Mouse (Mus musculus): ENCODE results near the gene Ccl17. TPM values are rescaled to one million over a fixed set of nuclear protein-coding genes. Genes with fewer than 3 reads are reported as not detected.
"Not testable (repeated sequence)": the region's sequence is repeated elsewhere in the genome, so short reads cannot be mapped to it uniquely, and the experiment has no call there.

Gene Ccl17
- polyA plus RNA-seq, 1 experiment from 2014 or later: not detected

DNA sequence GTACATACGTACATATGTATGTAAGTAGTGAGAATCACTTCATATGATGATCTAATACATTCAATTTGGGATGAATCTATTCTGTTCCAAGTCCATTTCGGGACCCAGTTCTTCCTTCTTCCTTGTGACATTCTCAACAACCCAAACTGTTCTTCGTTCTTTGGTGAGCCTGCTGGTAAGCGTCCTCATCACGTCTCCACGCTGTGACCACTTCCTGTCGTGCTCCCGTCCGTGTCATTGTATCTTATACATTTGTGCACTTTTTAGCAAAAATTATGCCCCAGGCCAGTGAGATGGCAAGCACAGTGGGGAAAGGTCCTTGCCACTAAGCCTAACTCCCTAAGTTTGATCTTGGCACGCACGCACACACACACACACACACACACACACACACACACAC is 7.7 kb downstream of the Ccl17 start:
- Histone ChIP-seq H3K4me3 (ENCODE audit: low read length) (no peak overlapping the region), H3K9ac (ENCODE audit: low read depth, low read length) (no peak overlapping the region), H3K27ac (ENCODE audit: low read depth, low read length) (no peak overlapping the region), H3K4me1 (ENCODE audit: control insufficient read depth, insufficient read depth, low read length) (peaks cover 6% of the 10 kb centered on the region; the same call in 1 of the 2 replicates), H3K4me2 (replicated peaks; ENCODE audit: low read depth, low read length) (no peak overlapping the region), H3K9me3 (ENCODE audit: control insufficient read depth, low read length) (no peaks in the 10 kb centered on the region), H3K36me3 (ENCODE audit: control insufficient read depth, insufficient read depth, low read length) (peaks cover 14% of the 10 kb centered on the region), H3K27me3 (ENCODE audit: control insufficient read depth, insufficient read depth, low read length) (no peaks in the 10 kb centered on the region)
- WGBS: 87% methylated on average over 11 of the region's 11 CpGs
- no peak for ATAC-seq (ENCODE audit: low FRiP score, low TSS enrichment)

DNA sequence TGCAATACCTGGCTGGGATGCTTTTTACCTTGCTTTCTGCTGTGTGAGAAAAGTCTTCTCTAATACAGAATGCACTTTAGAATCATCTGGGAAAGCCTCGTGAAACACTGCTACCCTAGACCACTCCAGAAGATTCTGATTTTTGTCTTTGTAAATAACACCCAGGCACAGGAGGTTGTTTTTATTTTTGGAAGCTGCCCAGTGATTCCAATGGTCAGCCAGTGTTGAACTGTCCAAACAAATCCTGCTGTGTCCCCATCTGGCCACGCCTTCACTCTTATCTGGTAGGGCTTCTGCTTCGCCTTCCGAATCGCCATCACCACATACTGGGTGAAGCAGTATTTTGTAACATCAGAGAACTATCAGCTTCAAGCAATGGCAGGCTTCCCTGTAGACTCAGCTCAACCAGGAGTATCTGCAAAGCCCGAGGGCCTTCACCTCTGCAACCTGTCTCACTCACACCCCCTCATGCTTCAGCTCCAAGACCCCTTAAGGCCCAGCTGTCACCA is 9.5 kb downstream of the Ccl17 start:
- Histone ChIP-seq H3K9ac (ENCODE audit: low read depth, low read length) (no peak overlapping the region), H3K4me2 (replicated peaks; ENCODE audit: low read depth, low read length) (no peak overlapping the region), H3K9me3 (ENCODE audit: control insufficient read depth, low read length) (no peaks in the 10 kb centered on the region), H3K4me1 (ENCODE audit: control insufficient read depth, insufficient read depth, low read length) (peaks cover 11% of the 10 kb centered on the region; the same call in 1 of the 2 replicates), H3K27ac (ENCODE audit: low read depth, low read length) (no peak overlapping the region), H3K4me3 (ENCODE audit: low read length) (no peak overlapping the region), H3K27me3 (ENCODE audit: control insufficient read depth, insufficient read depth, low read length) (no peaks in the 10 kb centered on the region), H3K36me3 (ENCODE audit: control insufficient read depth, insufficient read depth, low read length) (peaks cover 30% of the 10 kb centered on the region)
- ATAC-seq (ENCODE audit: low FRiP score, low TSS enrichment): no peak
- WGBS: 89% methylated on average over 6 of the region's 6 CpGs

DNA sequence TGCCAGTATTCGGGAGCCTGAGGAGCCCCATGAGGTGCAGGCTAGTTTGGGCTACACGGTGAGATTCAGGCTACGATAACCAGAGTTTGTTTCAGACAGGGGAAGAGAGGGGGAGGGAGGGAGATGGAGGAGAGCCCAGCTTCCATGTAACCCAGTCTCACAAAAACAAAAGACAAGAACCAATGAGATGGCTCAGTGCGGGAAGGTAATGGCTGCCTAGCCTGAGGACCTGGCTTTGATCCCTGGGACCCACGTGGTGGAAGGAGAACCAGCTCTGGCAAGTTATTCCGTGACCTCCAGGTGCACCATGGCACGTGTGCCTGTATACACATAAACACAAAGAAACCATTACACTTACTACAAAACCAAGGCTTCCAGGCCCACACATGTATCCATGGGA is 10.3 kb downstream of the Ccl17 start:
- Histone ChIP-seq H3K27me3 (ENCODE audit: control insufficient read depth, insufficient read depth, low read length) (no peaks in the 10 kb centered on the region), H3K4me2 (replicated peaks; ENCODE audit: low read depth, low read length) (no peak overlapping the region), H3K4me1 (ENCODE audit: control insufficient read depth, insufficient read depth, low read length) (peaks cover 11% of the 10 kb centered on the region; the same call in 1 of the 2 replicates), H3K36me3 (ENCODE audit: control insufficient read depth, insufficient read depth, low read length) (peaks cover 38% of the 10 kb centered on the region), H3K27ac (ENCODE audit: low read depth, low read length) (no peak overlapping the region), H3K9me3 (ENCODE audit: control insufficient read depth, low read length) (no peaks in the 10 kb centered on the region), H3K9ac (ENCODE audit: low read depth, low read length) (no peak overlapping the region), H3K4me3 (ENCODE audit: low read length) (no peak overlapping the region)
- no peak for ATAC-seq (ENCODE audit: low FRiP score, low TSS enrichment)
- WGBS: 85% methylated on average over 7 of the region's 7 CpGs

DNA sequence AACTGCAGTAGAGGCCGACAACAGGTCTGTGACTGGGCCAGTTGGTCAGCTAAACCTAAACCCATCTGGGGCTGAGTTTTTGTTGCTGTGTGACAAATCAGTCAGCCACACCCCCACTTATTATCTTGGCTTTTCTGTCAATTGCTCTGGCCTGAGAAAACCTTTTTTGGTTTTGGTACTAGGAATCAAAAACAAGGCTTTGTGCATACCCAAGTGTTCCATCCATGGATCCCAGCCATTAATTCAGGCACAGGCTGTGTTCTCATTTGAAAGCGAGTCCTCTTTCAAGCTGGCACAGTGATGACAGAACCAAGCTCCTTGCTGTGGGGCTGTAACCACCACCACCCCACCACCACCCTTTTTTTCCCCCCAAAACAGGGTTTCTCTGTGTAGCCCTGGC is 11.1 kb downstream of the Ccl17 start:
- Histone ChIP-seq H3K27ac (ENCODE audit: low read depth, low read length) (no peak overlapping the region), H3K9me3 (ENCODE audit: control insufficient read depth, low read length) (no peaks in the 10 kb centered on the region), H3K4me2 (replicated peaks; ENCODE audit: low read depth, low read length) (no peak overlapping the region), H3K4me3 (ENCODE audit: low read length) (no peak overlapping the region), H3K4me1 (ENCODE audit: control insufficient read depth, insufficient read depth, low read length) (peaks cover 11% of the 10 kb centered on the region; the same call in 1 of the 2 replicates), H3K9ac (ENCODE audit: low read depth, low read length) (no peak overlapping the region), H3K27me3 (ENCODE audit: control insufficient read depth, insufficient read depth, low read length) (no peaks in the 10 kb centered on the region), H3K36me3 (ENCODE audit: control insufficient read depth, insufficient read depth, low read length) (peaks cover 45% of the 10 kb centered on the region)
- ATAC-seq (ENCODE audit: low FRiP score, low TSS enrichment): no peak
- 93% methylated on average over 2 of the region's 2 CpGs for WGBS

DNA sequence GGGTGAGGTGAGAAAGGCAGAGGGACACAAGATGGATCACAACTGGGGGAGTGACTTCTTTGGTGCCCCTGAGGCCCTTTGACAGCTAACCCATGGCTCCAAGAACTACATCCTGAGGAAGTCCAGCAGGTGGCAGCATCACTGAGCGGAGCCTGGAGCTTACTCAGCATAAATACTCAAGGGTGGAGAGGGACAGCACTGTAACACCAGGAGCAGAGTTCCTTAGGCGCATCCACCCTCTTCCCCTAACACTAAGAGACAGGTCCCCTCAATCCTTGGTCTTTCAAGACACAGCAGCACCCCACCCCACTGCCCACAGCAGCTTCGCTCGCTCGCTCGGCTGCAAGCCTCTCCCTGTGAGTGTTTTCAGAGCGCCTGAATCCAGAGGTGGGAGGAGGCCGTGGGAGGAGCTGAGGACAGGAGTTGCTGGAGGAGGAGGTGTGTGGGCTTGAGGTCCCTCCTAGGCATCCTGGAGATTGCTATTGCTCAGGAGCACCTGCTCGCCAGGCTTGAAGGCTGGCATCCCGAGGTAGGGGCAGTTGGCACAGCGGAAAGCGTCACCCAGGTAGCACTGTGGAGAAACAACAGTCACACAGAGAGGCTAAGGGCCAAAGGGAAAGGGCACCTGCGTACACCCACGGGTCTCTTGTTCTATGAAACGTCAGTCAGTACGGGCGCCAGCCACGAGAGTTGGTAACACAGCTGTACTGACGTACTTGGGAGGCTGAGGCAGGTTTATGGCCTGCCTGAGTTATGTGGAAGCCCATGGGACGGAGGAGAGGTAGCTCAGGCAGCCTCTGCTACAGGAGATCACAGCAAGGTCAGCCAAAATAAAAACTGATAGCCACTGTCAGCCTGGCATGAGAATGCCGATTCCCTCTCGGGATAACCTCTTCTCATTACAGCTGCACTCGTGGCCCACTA is 12.6 kb downstream of the Ccl17 start:
- no peaks in the 10 kb centered on the region for H3K9me3 ChIP-seq (ENCODE audit: control insufficient read depth, low read length)
- 34% methylated on average over 23 of the region's 23 CpGs for WGBS
- H3K4me2 ChIP-seq (replicated peaks; ENCODE audit: low read depth, low read length): peak overlapping the region; percentile 8; the same call in 1 of the 2 replicates
- H3K4me3 ChIP-seq (ENCODE audit: low read length): no peak overlapping the region
- ATAC-seq (ENCODE audit: low FRiP score, low TSS enrichment): peak; percentile 78
- peaks cover 57% of the 10 kb centered on the region for H3K36me3 ChIP-seq (ENCODE audit: control insufficient read depth, insufficient read depth, low read length)
- no peak overlapping the region for H3K27ac ChIP-seq (ENCODE audit: low read depth, low read length)
- H3K27me3 ChIP-seq (ENCODE audit: control insufficient read depth, insufficient read depth, low read length): no peaks in the 10 kb centered on the region
- no peak overlapping the region; the same call in 1 of the 2 replicates for H3K9ac ChIP-seq (ENCODE audit: low read depth, low read length)
- H3K4me1 ChIP-seq (ENCODE audit: control insufficient read depth, insufficient read depth, low read length): peaks cover 11% of the 10 kb centered on the region; the same call in 1 of the 2 replicates

DNA sequence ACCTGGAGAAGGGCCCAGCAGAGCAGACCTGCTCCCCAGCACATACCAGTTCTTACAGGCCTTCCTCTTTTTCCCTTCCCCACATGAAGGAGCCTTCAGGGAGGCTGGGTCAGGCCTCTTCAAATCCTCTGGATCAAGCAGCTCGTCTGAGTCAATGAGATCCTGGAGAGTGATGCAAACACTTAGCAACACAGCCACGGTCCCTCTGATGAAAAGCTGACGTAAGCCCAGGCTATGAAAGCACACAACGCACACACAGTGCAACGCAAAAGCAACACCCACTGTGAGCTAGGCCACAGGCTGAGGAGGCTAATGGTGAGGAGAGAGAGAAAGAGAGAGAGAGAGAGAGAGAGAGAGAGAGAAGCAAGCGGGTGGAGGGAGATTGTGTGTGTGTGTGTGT is 14.9 kb downstream of the Ccl17 start:
- Histone ChIP-seq H3K36me3 (ENCODE audit: control insufficient read depth, insufficient read depth, low read length) (peaks cover 66% of the 10 kb centered on the region), H3K4me1 (ENCODE audit: control insufficient read depth, insufficient read depth, low read length) (peaks cover 11% of the 10 kb centered on the region; the same call in 1 of the 2 replicates), H3K27ac (ENCODE audit: low read depth, low read length) (no peak overlapping the region), H3K4me3 (ENCODE audit: low read length) (no peak overlapping the region), H3K9me3 (ENCODE audit: control insufficient read depth, low read length) (no peaks in the 10 kb centered on the region), H3K4me2 (replicated peaks; ENCODE audit: low read depth, low read length) (no peak overlapping the region), H3K27me3 (ENCODE audit: control insufficient read depth, insufficient read depth, low read length) (no peaks in the 10 kb centered on the region), H3K9ac (ENCODE audit: low read depth, low read length) (no peak overlapping the region)
- WGBS: 94% methylated on average over 6 of the region's 6 CpGs
- no peak for ATAC-seq (ENCODE audit: low FRiP score, low TSS enrichment)

DNA sequence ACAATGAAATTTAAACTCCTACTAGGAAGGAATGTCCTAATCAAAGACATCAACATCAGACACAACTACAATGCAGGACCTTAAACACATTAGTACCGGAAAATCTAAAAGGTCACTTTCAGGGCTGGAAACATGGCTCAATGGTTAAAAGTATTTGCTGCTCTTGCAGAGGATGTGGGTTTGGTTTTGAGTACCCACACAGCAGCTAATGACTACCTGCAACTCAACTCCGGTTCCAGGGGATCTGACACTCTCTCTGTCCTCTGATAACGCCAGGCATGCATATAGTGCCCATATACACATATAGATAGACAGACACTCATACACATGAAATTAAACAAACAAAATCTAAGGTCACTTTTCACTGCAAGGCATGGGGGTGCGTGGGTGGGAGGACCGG is 16.0 kb downstream of the Ccl17 start:
- Histone ChIP-seq H3K4me1 (ENCODE audit: control insufficient read depth, insufficient read depth, low read length) (peaks cover 11% of the 10 kb centered on the region; the same call in 1 of the 2 replicates), H3K9ac (ENCODE audit: low read depth, low read length) (no peak overlapping the region), H3K4me3 (ENCODE audit: low read length) (no peak overlapping the region), H3K9me3 (ENCODE audit: control insufficient read depth, low read length) (no peaks in the 10 kb centered on the region), H3K27me3 (ENCODE audit: control insufficient read depth, insufficient read depth, low read length) (no peaks in the 10 kb centered on the region), H3K36me3 (ENCODE audit: control insufficient read depth, insufficient read depth, low read length) (peaks cover 69% of the 10 kb centered on the region), H3K27ac (ENCODE audit: low read depth, low read length) (no peak overlapping the region), H3K4me2 (replicated peaks; ENCODE audit: low read depth, low read length) (no peak overlapping the region)
- no peak for ATAC-seq (ENCODE audit: low FRiP score, low TSS enrichment)
- 93% methylated on average over 5 of the region's 5 CpGs for WGBS

DNA sequence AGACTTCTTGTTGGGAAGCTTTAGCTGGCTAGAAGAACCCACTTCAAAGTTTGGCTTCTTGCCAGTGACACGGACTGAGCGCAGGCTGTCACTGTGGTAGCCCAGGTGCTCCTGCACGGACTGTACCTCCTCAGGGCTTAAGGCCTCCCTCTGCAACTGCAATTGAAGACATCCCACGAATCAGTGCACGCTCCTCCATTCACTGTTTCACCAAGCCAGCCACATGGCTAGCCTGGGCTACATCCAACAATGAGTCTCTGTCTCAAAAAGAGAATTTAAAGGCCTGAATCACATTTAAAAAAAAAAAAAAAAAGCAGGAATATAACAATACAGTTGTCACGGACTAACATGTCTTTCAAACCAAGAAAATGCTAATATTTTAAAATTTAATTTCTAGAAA is 18.0 kb downstream of the Ccl17 start:
- WGBS: 92% methylated on average over 6 of the region's 6 CpGs
- no peak overlapping the region for H3K9ac ChIP-seq (ENCODE audit: low read depth, low read length)
- H3K27me3 ChIP-seq (ENCODE audit: control insufficient read depth, insufficient read depth, low read length): no peaks in the 10 kb centered on the region
- H3K36me3 ChIP-seq (ENCODE audit: control insufficient read depth, insufficient read depth, low read length): peaks cover 68% of the 10 kb centered on the region
- no peak overlapping the region for H3K27ac ChIP-seq (ENCODE audit: low read depth, low read length)
- H3K4me3 ChIP-seq (ENCODE audit: low read length): no peak overlapping the region
- 0 out of 2 replicates have a peak, but pooled peaks cover 2% of the 10 kb centered on the region for H3K4me1 ChIP-seq (ENCODE audit: control insufficient read depth, insufficient read depth, low read length)
- no peaks in the 10 kb centered on the region for H3K9me3 ChIP-seq (ENCODE audit: control insufficient read depth, low read length)
- H3K4me2 ChIP-seq (replicated peaks; ENCODE audit: low read depth, low read length): no peak overlapping the region
- no peak for ATAC-seq (ENCODE audit: low FRiP score, low TSS enrichment)

DNA sequence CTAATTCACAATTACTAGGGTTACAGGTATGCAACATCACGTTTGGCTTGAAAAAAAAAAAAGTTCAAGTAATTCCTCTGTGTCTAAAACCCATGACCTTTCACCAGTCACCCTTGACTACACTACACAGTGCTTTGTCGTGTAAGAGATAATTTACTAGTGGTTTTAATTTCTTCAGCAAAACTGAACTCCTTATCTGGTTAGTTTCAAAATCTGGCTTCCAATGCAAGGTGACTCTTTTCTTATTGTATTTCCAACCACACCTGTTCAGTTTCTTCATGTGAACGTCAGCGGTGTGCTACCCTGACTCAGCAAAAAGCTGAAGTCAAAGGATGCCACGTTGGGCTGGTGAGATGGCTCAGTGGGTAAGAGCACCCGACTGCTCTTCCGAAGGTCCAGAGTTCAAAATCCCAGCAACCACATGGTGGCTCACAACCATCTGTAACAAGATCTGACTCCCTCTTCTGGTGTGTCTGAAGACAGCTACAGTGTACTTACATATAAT is 23.7 kb downstream of the Ccl17 start:
- not testable (repeated sequence) for H3K4me2 ChIP-seq (replicated peaks; ENCODE audit: low read depth, low read length); H3K9ac ChIP-seq (ENCODE audit: low read depth, low read length); ATAC-seq (ENCODE audit: low FRiP score, low TSS enrichment); H3K4me3 ChIP-seq (ENCODE audit: low read length); H3K9me3 ChIP-seq (ENCODE audit: control insufficient read depth, low read length); H3K27me3 ChIP-seq (ENCODE audit: control insufficient read depth, insufficient read depth, low read length); H3K27ac ChIP-seq (ENCODE audit: low read depth, low read length); H3K4me1 ChIP-seq (ENCODE audit: control insufficient read depth, insufficient read depth, low read length)
- WGBS: 52% methylated on average over 7 of the region's 7 CpGs
- peaks cover 23% of the 10 kb centered on the region for H3K36me3 ChIP-seq (ENCODE audit: control insufficient read depth, insufficient read depth, low read length)

Data from kidney, embryonic 14.5 days (tissue).